Mouse (Mus musculus) heart, adult 2 months (tissue): ENCODE measurements around the gene Baz2a.

Experiments used
- CTCF ChIP-seq: fragments of 200-600 bp; IDR thresholded peaks from 2 replicates; pipeline ENCODE4 v1.8.1; 2022; ENCODE audit warnings: antibody characterized with exemption, mild to moderate bottlenecking, moderate library complexity
- POLR2A ChIP-seq: fragments of 200-500 bp; IDR thresholded peaks from 2 replicates; pipeline ENCODE4 v1.6.1; 2011; ENCODE audit warnings: mild to moderate bottlenecking, low read depth, low read length, control low read depth; ENCODE audit not compliant: insufficient read depth

GRCm38 (mm10) chr10:128043041-128043835 is 48.1 kb upstream of the Baz2a start:
- TF ChIP-seq POLR2A (no peak), CTCF (no peak)
